Mouse (Mus musculus): ENCODE measurements at regions not wholly inside any gene's neighbourhood (a gene's known extent, or its start where the extent isn't known, plus 50 kb on each side); places are given as distances from the start of the nearest gene placed in this dataset.

- ATAC-seq (ENCODE audit: insufficient read depth, low FRiP score, low read depth), result no peak
- Histone ChIP-seq H3K27me3 (replicated peaks) (no peaks in the 10 kb centered on the region), H3K4me3 (replicated peaks) (no peak overlapping the region), H3K4me1 (no peaks in the 10 kb centered on the region), H3K36me3 (no peaks in the 10 kb centered on the region), H3K9ac (no peak overlapping the region), H3K27ac (no peak overlapping the region), H3K4me2 (no peak overlapping the region), H3K9me3 (no peaks in the 10 kb centered on the region)
Measured at GRCm38 (mm10) chr2:146802973-146803372, 52.7 kb upstream of the Kiz start.

Measured in stomach, embryonic 15.5 days (tissue).